Mouse (Mus musculus) lung, adult 2 months (tissue): Measurements from ENCODE around the gene Defa36. TPM values are rescaled to one million over a fixed set of nuclear protein-coding genes. Genes with fewer than 3 reads are reported as not detected.
"Not testable (repeated sequence)": the region's sequence is repeated elsewhere in the genome, so short reads cannot be mapped to it uniquely, and the experiment has no call there.

Experiments used
- DNase-seq: peaks from one replicate; pipeline ENCODE4 v3.0.0; 2022
- H3K4me1 ChIP-seq: fragments of 200-500 bp; 2 replicates; pipeline ENCODE4 v1.6.1; 2011; ENCODE audit warnings: low read length; ENCODE audit not compliant: control insufficient read depth, insufficient read depth
- H3K4me3 ChIP-seq: fragments of 200-500 bp; replicated peaks from 2 replicates; pipeline ENCODE3; 2011; ENCODE audit warnings: low read depth, mild to moderate bottlenecking, control low read depth, low read length; ENCODE audit errors: extremely low read depth
- WGBS: fragments of 180-500 bp; shearing (Covaris S2); methylation state at CpG from one replicate; pipeline ENCODE4 v1.1.7; 2018; 5-methylcytosine and 5-hydroxymethylcytosine counted together
- polyA plus RNA-seq: library from polyadenylated mRNA; depleted of rRNA; stranded (reverse); fragments of >200 nt; gene quantifications from 2 replicates; pipeline ENCODE4 v1.2.3, GENCODE M21; 2012; rRNA removed

Gene Defa36
- polyA plus RNA-seq, result not detected in 2 replicates

DNA sequence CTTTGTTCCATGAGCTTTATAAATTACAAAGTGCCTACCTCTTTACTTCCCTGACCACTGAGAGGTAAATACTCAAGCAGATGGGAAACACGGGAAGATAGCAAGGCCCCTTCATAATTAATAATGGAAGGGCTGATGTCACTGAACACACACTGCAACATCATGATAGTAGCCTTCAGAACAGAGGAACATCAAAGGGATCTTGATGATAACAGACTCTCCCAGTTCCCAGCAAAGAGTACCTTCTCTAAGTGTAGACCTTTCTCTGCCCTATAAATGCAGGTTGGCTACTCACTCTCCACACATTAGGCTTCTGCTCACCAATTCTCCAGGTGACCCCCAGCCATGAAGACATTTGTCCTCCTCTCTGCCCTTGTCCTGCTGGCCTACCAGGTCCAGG is at the start of gene Defa36:
Gene Defa36 (plus strand): TSS at position 301 of the 400 bp plus-strand sequence.
- not testable (repeated sequence) for H3K4me1 ChIP-seq, H3K4me3 ChIP-seq, DNase-seq
- WGBS, result no CpG with 5 or more reads among the region's 1 CpGs

DNA sequence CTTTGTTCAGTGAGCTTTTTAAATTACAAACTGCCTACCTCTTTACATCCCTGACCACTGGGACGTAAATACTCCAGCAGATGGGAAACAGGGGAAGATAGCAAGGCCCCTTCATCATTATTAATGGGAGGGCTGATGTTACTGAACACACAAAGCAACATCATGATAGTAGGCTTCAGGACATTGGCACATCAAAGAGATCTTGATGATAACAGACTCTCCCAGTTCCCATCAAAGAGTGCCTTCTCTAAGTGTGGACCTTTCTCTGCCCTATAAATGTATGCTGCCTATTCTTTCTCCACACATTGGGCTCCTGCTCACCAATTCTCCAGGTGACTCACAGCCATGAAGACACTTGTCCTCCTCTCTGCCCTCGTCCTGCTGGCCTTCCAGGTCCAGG is 49.0 kb upstream of the Defa36 start, which contains the start of gene Defa2:
Gene Defa2 (plus strand): TSS at position 301 of the 400 bp plus-strand sequence.
- not testable (repeated sequence) for H3K4me1 ChIP-seq, H3K4me3 ChIP-seq, DNase-seq
- 67% methylated on average over 1 of the region's 2 CpGs for WGBS

DNA sequence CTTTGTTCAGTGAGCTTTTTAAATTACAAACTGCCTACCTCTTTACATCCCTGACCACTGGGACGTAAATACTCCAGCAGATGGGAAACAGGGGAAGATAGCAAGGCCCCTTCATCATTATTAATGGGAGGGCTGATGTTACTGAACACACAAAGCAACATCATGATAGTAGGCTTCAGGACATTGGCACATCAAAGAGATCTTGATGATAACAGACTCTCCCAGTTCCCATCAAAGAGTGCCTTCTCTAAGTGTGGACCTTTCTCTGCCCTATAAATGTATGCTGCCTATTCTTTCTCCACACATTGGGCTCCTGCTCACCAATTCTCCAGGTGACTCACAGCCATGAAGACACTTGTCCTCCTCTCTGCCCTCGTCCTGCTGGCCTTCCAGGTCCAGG is 35.7 kb upstream of the Defa36 start, which contains the start of gene Defa33:
Gene Defa33 (plus strand): TSS at position 301 of the 400 bp plus-strand sequence.
- no CpG with 5 or more reads among the region's 2 CpGs for WGBS
- DNase-seq, H3K4me3 ChIP-seq, H3K4me1 ChIP-seq: not testable (repeated sequence)

DNA sequence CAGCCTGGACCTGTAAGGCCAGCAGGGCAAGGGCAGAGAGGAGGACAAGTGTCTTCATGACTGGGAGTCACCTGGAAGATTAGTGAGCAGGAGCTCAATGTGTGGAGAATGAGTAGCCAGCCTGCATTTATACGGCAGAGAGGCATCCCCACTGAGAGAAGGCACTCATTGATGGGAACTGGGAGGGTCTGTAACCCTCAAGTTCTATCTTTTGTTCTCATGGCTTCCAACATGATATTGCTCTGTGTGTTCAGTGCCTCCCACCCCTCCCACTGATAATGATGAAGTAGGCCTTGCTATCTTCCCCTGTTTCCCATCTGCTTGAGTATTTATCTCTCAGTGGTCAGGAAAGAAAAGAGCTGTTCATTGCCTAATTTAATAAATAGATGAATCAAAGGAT is 29.2 kb downstream of the Defa36 start, which contains the start of gene Gm7849:
Gene Gm7849 (minus strand): TSS at position 101 of the 400 bp plus-strand sequence.
- H3K4me3 ChIP-seq, result not testable (repeated sequence)
- no CpG with 5 or more reads among the region's 1 CpGs for WGBS

More for the DNA sequence above, 29.2 kb downstream of the Defa36 start, which contains the start of gene Gm7849:
- DNase-seq, H3K4me1 ChIP-seq: not testable (repeated sequence)

Other genes starting within 250 kb of the Defa36 start
- gene Defa31, start 235.8 kb upstream of the Defa36 start, polyA plus RNA-seq, result not detected in 2 replicates
- not detected in 2 replicates for gene Gm15293, start 225.8 kb upstream of the Defa36 start, polyA plus RNA-seq
- gene Gm15292, start 177.7 kb upstream of the Defa36 start, polyA plus RNA-seq, result not detected in 2 replicates
- not detected in 2 replicates for gene Defa27, start 111.9 kb upstream of the Defa36 start, polyA plus RNA-seq
- gene Defa29, start 100.4 kb upstream of the Defa36 start, polyA plus RNA-seq, result not detected in 2 replicates
- 0.58 TPM in 1 of 2 replicates, not detected in the other for gene Defa2, start 48.9 kb upstream of the Defa36 start, polyA plus RNA-seq
- not detected in 2 replicates for gene Defa33, start 35.6 kb upstream of the Defa36 start, polyA plus RNA-seq
- not detected in 2 replicates for gene Gm7849, start 29.1 kb downstream of the Defa36 start, polyA plus RNA-seq
- not detected in 2 replicates for gene Defa20, start 81.8 kb downstream of the Defa36 start, polyA plus RNA-seq
- not detected in 2 replicates for gene Defa32, start 101.6 kb downstream of the Defa36 start, polyA plus RNA-seq
- not detected in 2 replicates for gene Defa37, start 138.0 kb downstream of the Defa36 start, polyA plus RNA-seq
- gene Defa28, start 155.6 kb downstream of the Defa36 start, polyA plus RNA-seq, result not detected in 2 replicates
- gene Gm7861, start 167.1 kb downstream of the Defa36 start, polyA plus RNA-seq, result not detected in 2 replicates
- gene Defa26, start 190.8 kb downstream of the Defa36 start, polyA plus RNA-seq, result not detected in 2 replicates
- gene Defa17, start 228.4 kb downstream of the Defa36 start, polyA plus RNA-seq, result not detected in 2 replicates
- not detected in 2 replicates for gene Defa34, start 238.4 kb downstream of the Defa36 start, polyA plus RNA-seq